Mouse (Mus musculus): ENCODE measurements around the gene Hyal6. TPM values are rescaled to one million over a fixed set of nuclear protein-coding genes. Genes with fewer than 3 reads are reported as not detected.

The Hyal6 gene
- not detected for total RNA-seq (2021)
- long read RNA-seq, experiment 1, result 0 reads
- long read RNA-seq, experiment 2, result 0 reads

GRCm38 (mm10) chr6:24732945-24733344, at the start of gene Hyal6:
Hyal6 (plus strand) TSS chr6:24733245.
- no peak for TF ChIP-seq CTCF (IDR thresholded peaks at IDR 0.05)
- H3K4me3 ChIP-seq, result no peak within 1 kb of the TSS
- DNase-seq (ENCODE audit: extremely low spot score in 1 of 2, low spot score in 2 of 2), result no peak

GRCm38 (mm10) chr6:24687871-24688270, 45.2 kb upstream of the Hyal6 start:
- TF ChIP-seq CTCF (IDR thresholded peaks at IDR 0.05), result no peak
- no peak for DNase-seq (ENCODE audit: extremely low spot score in 1 of 2, low spot score in 2 of 2)
- Histone ChIP-seq H3K4me3 (no peak overlapping the region), H3K27ac (no peak overlapping the region)
- intact Hi-C loops (cut with DNase I), result no loop called here

More at GRCm38 (mm10) chr6:24732945-24733344, at the start of gene Hyal6:
- H3K27ac ChIP-seq, result no peak within 1 kb of the TSS
- intact Hi-C loops (cut with DNase I), result no loop called here

- TF ChIP-seq CTCF (IDR thresholded peaks at IDR 0.05), result no peak
- Histone ChIP-seq H3K4me3 (no peak overlapping the region), H3K27ac (no peak overlapping the region)
- intact Hi-C loops (cut with DNase I), result no loop called here
- no peak for DNase-seq (ENCODE audit: extremely low spot score in 1 of 2, low spot score in 2 of 2)
Measured at GRCm38 (mm10) chr6:24694455-24695410, 38.3 kb upstream of the Hyal6 start.

- no peak for TF ChIP-seq CTCF (IDR thresholded peaks at IDR 0.05)
- no peak for DNase-seq (ENCODE audit: extremely low spot score in 1 of 2, low spot score in 2 of 2)
- H3K27ac ChIP-seq, result no peak overlapping the region
- intact Hi-C loops (cut with DNase I), result no loop called here
- H3K4me3 ChIP-seq, result no peak overlapping the region
Measured at GRCm38 (mm10) chr6:24696117-24696516, 36.9 kb upstream of the Hyal6 start.

GRCm38 (mm10) chr6:24697216-24697615, 35.8 kb upstream of the Hyal6 start:
- DNase-seq (ENCODE audit: extremely low spot score in 1 of 2, low spot score in 2 of 2), result no peak
- intact Hi-C loops (cut with DNase I), result no loop called here
- no peak overlapping the region for H3K4me3 ChIP-seq
- H3K27ac ChIP-seq, result no peak overlapping the region
- no peak for TF ChIP-seq CTCF (IDR thresholded peaks at IDR 0.05)

- H3K27ac ChIP-seq, result no peak overlapping the region
- H3K4me3 ChIP-seq, result no peak overlapping the region
- intact Hi-C loops (cut with DNase I), result no loop called here
- no peak for TF ChIP-seq CTCF (IDR thresholded peaks at IDR 0.05)
- no peak for DNase-seq (ENCODE audit: extremely low spot score in 1 of 2, low spot score in 2 of 2)
Measured at GRCm38 (mm10) chr6:24707090-24707489, 26.0 kb upstream of the Hyal6 start.

GRCm38 (mm10) chr6:24707499-24707898, 25.5 kb upstream of the Hyal6 start:
- TF ChIP-seq CTCF (IDR thresholded peaks at IDR 0.05), result no peak
- Histone ChIP-seq H3K4me3 (no peak overlapping the region), H3K27ac (no peak overlapping the region)
- intact Hi-C loops (cut with DNase I), result no loop called here
- no peak for DNase-seq (ENCODE audit: extremely low spot score in 1 of 2, low spot score in 2 of 2)

- intact Hi-C loops (cut with DNase I), result loop anchor here (2.0 to 5.0 kb wide), 5 partner anchors 171 to 1045 kb away; no protein-coding TSS in a partner anchor
- Histone ChIP-seq H3K4me3 (0 out of 2 replicates have a peak overlapping the region, but pooled peaks have one; percentile 16), H3K27ac (no peak overlapping the region)
- TF ChIP-seq CTCF (IDR thresholded peaks at IDR 0.05), result peak; percentile 61
- DNase-seq (ENCODE audit: extremely low spot score in 1 of 2, low spot score in 2 of 2), result peak in 1 of 2 experiments; percentile 11
Measured at GRCm38 (mm10) chr6:24721317-24722099, 11.5 kb upstream of the Hyal6 start.

- Histone ChIP-seq H3K4me3 (no peak overlapping the region), H3K27ac (no peak overlapping the region)
- no peak for TF ChIP-seq CTCF (IDR thresholded peaks at IDR 0.05)
- DNase-seq (ENCODE audit: extremely low spot score in 1 of 2, low spot score in 2 of 2), result no peak
- intact Hi-C loops (cut with DNase I), result no loop called here
Measured at GRCm38 (mm10) chr6:24728130-24728529, 4.9 kb upstream of the Hyal6 start.

GRCm38 (mm10) chr6:24734565-24734964, 1.5 kb downstream of the Hyal6 start:
- Histone ChIP-seq H3K4me3 (no peak overlapping the region), H3K27ac (no peak overlapping the region)
- no peak for TF ChIP-seq CTCF (IDR thresholded peaks at IDR 0.05)
- no peak for DNase-seq (ENCODE audit: extremely low spot score in 1 of 2, low spot score in 2 of 2)
- intact Hi-C loops (cut with DNase I), result no loop called here

- no peak within 1 kb of the TSS for H3K27ac ChIP-seq
- no peak for TF ChIP-seq CTCF (IDR thresholded peaks at IDR 0.05)
- H3K4me3 ChIP-seq, result no peak within 1 kb of the TSS
- no peak for DNase-seq (ENCODE audit: extremely low spot score in 1 of 2, low spot score in 2 of 2)
- intact Hi-C loops (cut with DNase I), result no loop called here
Measured at GRCm38 (mm10) chr6:24748029-24748428, 15.0 kb downstream of the Hyal6 start, which contains the start of gene Hyal4. Hyal4 (plus strand) TSS chr6:24748329.

GRCm38 (mm10) chr6:24759281-24759680, 26.2 kb downstream of the Hyal6 start:
- no peak overlapping the region for H3K27ac ChIP-seq
- TF ChIP-seq CTCF (IDR thresholded peaks at IDR 0.05), result no peak
- no peak for DNase-seq (ENCODE audit: extremely low spot score in 1 of 2, low spot score in 2 of 2)
- intact Hi-C loops (cut with DNase I), result no loop called here
- H3K4me3 ChIP-seq, result no peak overlapping the region
